Mouse (Mus musculus) liver, embryonic 11.5 days (tissue): ENCODE measurements around the gene Simc1. TPM values are rescaled to one million over a fixed set of nuclear protein-coding genes. Genes with fewer than 3 reads are reported as not detected.
A peak's percentile ranks its signal among the peaks of the same experiment; 100 is the strongest.
"Not testable (repeated sequence)": the region's sequence is repeated elsewhere in the genome, so short reads cannot be mapped to it uniquely, and the experiment has no call there.

Source experiments
- ATAC-seq: fragments of 200-750 bp; cut with Nextera tagmentation; replicated peaks from 2 replicates; pipeline ENCODE4 v1.8.0; 2017; ENCODE audit warnings: moderate number of reproducible peaks, mild to moderate bottlenecking, moderate TSS enrichment, moderate library complexity; ENCODE audit not compliant: low FRiP score
- DNase-seq: peaks from one replicate; pipeline ENCODE4 v3.0.0-alpha.2; 2017; ENCODE audit warnings: low spot score
- H3K27ac ChIP-seq: fragments of 300-500 bp; sonication (generic); 2 replicates; pipeline ENCODE4 v1.5.1; 2014; ENCODE audit warnings: mild to moderate bottlenecking, low read depth, low read length, control low read depth
- H3K27me3 ChIP-seq: fragments of 300-500 bp; sonication (generic); replicated peaks from 2 replicates; pipeline ENCODE4 v1.6.1; 2014; ENCODE audit warnings: low read length, mixed read lengths; ENCODE audit not compliant: control insufficient read depth, insufficient read depth
- H3K36me3 ChIP-seq: fragments of 300-500 bp; sonication (generic); 2 replicates; pipeline ENCODE4 v1.6.1; 2014; ENCODE audit warnings: mild to moderate bottlenecking, low read length, moderate library complexity, mixed read lengths; ENCODE audit not compliant: control insufficient read depth, insufficient read depth
- H3K4me1 ChIP-seq: fragments of 300-500 bp; sonication (generic); replicated peaks from 2 replicates; pipeline ENCODE4 v1.6.1; 2014; ENCODE audit warnings: low read length, mixed read lengths; ENCODE audit not compliant: control insufficient read depth, insufficient read depth
- H3K4me2 ChIP-seq: fragments of 300-500 bp; sonication (generic); 2 replicates; pipeline ENCODE4 v1.6.1; 2014; ENCODE audit warnings: mild to moderate bottlenecking, control low read depth, moderate library complexity
- H3K4me3 ChIP-seq: fragments of 300-500 bp; sonication (generic); 2 replicates; pipeline ENCODE4 v1.5.1; 2014; ENCODE audit warnings: low read depth, low read length, control low read depth
- H3K9ac ChIP-seq: fragments of 300-500 bp; sonication (generic); 2 replicates; pipeline ENCODE4 v1.6.1; 2014; ENCODE audit warnings: low read depth, low read length, control low read depth
- H3K9me3 ChIP-seq: fragments of 300-500 bp; sonication (generic); 2 replicates; pipeline ENCODE4 v1.6.1; 2016; ENCODE audit warnings: low read length, inconsistent platforms, mixed read lengths; ENCODE audit not compliant: control insufficient read depth
- WGBS: fragments of 180-500 bp; shearing (Covaris S2); extraction: QIAGEN DNeasy Blood & Tissue Kit; methylation state at CpG from one replicate; pipeline ENCODE4 v1.1.7; 2014; 5-methylcytosine and 5-hydroxymethylcytosine counted together
- polyA plus RNA-seq: library from polyadenylated mRNA; unstranded; fragments of >200 nt; fragmentation: Nextera tagmentation; extraction: Ambion mirVana; gene quantifications from 2 replicates; pipeline ENCODE4 v1.2.1, GENCODE M21; 2014

Gene Simc1
- polyA plus RNA-seq, 1 experiment from 2014 or later: 11.6 TPM

DNA sequence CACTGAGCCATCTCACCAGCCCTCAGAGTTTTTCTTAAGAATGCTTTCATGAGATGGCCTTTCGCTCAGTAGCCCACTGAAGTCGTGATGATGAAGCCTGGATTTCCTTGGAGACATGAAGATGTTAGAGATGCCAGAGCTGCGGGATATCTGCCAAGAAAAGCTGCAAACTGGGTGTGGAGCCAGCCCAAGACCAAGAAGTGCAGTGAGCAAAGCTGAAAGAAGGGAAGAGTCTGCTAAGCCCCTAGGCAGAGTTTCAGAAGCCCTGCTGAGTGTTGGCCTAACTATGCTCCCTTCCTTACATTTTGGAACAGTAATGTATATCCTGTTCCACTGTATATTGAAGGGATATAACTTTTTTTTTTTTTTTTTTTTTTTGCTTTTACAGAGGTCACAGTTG, 24.3 kb upstream of the Simc1 start:
- H3K4me1 ChIP-seq: no peaks in the 10 kb centered on the region
- no peaks in the 10 kb centered on the region; the same call in 1 of the 2 replicates for H3K27me3 ChIP-seq
- H3K4me2 ChIP-seq: no peak overlapping the region
- ATAC-seq (no peak), DNase-seq (no peak)
- H3K9ac ChIP-seq: no peak overlapping the region
- no peaks in the 10 kb centered on the region for H3K36me3 ChIP-seq
- 56% methylated on average over 3 of the region's 3 CpGs for whole genome bisulfite sequencing
- H3K9me3 ChIP-seq: no peaks in the 10 kb centered on the region
- no peak overlapping the region for H3K4me3 ChIP-seq
- H3K27ac ChIP-seq: no peak overlapping the region

DNA sequence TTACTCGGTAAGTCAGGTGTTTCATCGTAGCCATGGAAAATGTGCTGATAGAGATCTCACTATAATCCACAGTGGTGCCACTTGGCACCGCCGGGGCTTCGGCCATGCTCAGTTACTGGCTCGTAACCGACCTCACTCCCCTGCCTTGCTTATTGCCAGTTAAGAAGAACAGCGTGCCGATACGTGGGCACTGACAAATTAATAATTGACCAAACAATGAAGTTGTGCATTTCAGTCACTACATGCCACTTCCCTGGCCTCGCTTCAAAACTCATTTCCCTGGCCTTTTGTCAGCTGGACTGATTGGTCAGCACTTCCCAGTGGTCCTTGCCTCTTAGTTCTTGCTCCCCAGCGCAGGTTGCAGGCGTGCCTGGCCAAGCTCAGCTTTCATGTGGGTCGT, 22.1 kb upstream of the Simc1 start:
- H3K9me3 ChIP-seq: no peaks in the 10 kb centered on the region
- H3K36me3 ChIP-seq: no peaks in the 10 kb centered on the region
- ATAC-seq (no peak), DNase-seq (no peak)
- no peaks in the 10 kb centered on the region; the same call in 1 of the 2 replicates for H3K27me3 ChIP-seq
- no peaks in the 10 kb centered on the region for H3K4me1 ChIP-seq
- WGBS: 83% methylated on average over 14 of the region's 14 CpGs
- H3K9ac ChIP-seq: no peak overlapping the region
- no peak overlapping the region for H3K4me2 ChIP-seq
- H3K4me3 ChIP-seq: no peak overlapping the region
- H3K27ac ChIP-seq: no peak overlapping the region

DNA sequence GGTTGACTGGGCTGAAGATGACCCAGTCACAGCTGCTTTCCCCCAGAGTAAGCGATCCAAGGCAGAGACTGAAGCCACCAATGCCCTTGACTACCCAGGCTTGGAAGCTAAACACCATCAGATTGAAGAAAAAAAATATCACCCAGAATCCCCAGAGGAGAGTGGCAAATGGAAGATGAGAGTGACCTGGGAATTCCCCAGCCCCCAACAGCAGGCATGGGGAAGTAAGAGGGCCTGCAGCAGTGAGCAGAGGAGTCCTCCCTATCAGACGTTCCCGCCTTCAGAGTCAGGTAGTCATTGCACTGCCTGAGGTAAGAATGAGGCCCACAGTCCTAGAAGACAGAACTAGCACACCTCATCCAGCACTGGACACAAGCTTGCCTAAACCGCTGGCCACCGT, 13.2 kb upstream of the Simc1 start:
- Histone ChIP-seq H3K4me2 (no peak overlapping the region), H3K9me3 (no peaks in the 10 kb centered on the region), H3K27me3 (no peaks in the 10 kb centered on the region), H3K36me3 (no peaks in the 10 kb centered on the region), H3K9ac (no peak overlapping the region), H3K4me1 (no peaks in the 10 kb centered on the region), H3K27ac (no peak overlapping the region), H3K4me3 (no peak overlapping the region)
- ATAC-seq: no peak
- WGBS: 76% methylated on average over 5 of the region's 5 CpGs
- no peak for DNase-seq

DNA sequence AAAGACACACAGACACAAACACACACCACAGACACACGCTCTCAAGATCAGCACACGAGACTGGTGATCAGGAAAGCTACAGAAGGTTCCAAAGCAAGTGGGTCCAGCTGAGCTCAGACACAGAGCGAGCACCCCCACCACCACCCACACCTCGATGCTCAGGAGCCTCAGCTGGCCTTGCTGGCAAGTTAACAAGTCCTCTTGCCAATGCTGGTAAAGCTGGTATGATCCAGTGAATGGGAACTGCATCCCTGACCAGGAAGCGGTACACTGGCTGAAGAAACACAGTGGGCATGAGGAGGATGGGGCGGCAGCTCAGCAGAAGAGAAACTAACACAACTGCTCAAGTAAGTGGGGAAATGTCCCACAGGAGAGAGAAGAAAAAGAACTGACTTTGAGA, 12.2 kb upstream of the Simc1 start:
- no peak for ATAC-seq
- 77% methylated on average over 6 of the region's 6 CpGs for WGBS
- H3K36me3 ChIP-seq: no peaks in the 10 kb centered on the region

DNA sequence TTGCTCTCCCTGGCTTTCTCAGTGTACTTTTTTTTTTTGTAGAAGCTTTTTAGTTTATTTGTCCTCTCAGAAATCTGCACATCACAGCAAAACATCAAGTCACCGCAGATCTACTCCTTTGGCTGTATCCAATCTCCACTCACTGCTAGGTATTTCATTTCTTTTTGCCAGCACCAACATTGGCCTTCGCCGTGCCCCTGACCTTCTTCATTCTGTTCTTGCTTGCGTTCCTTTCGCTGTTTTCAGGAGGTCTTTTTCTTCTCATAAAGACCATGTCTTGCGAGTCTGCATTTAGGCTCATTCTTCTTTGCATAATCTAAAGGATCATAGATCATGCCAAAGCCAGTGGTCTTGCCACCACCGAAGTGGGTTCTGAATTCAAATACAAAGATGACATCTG, 4.0 kb upstream of the Simc1 start:
- not testable (repeated sequence) for H3K4me1 ChIP-seq, DNase-seq, H3K27ac ChIP-seq, H3K36me3 ChIP-seq, H3K9me3 ChIP-seq, H3K27me3 ChIP-seq, H3K9ac ChIP-seq, H3K4me2 ChIP-seq, H3K4me3 ChIP-seq, ATAC-seq
- 85% methylated on average over 7 of the region's 7 CpGs for WGBS

More for the DNA sequence above, 12.2 kb upstream of the Simc1 start:
- Histone ChIP-seq H3K9me3 (no peaks in the 10 kb centered on the region), H3K27ac (no peak overlapping the region), H3K27me3 (no peaks in the 10 kb centered on the region), H3K4me1 (no peaks in the 10 kb centered on the region), H3K4me3 (no peak overlapping the region), H3K4me2 (no peak overlapping the region), H3K9ac (no peak overlapping the region)
- no peak for DNase-seq

DNA sequence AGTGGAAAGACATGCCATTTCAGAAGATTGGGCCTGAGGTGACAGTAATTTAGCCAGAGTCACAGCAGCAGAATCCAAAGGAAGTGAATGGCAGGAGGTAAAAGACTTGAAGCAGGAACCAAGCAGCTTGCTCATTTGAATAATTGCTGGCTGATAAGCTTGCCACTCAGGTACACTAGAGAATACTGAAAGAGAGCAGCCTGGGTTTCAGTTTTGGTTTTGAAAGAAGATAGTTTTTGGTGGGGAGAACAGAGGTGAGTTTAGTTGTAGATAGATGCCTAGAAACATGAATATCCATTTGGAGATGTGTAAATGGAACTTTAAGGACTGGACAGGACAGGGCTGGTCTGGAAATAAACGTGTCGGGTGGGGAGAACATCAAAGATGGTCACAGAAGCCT, 2.2 kb upstream of the Simc1 start:
- H3K9ac ChIP-seq: no peak overlapping the region
- H3K4me1 ChIP-seq: peaks cover 9% of the 10 kb centered on the region
- DNase-seq: no peak
- H3K4me3 ChIP-seq: no peak overlapping the region
- no peak overlapping the region for H3K27ac ChIP-seq
- no peak overlapping the region for H3K4me2 ChIP-seq
- H3K9me3 ChIP-seq: no peaks in the 10 kb centered on the region
- 71% methylated on average over 2 of the region's 2 CpGs for WGBS
- no peaks in the 10 kb centered on the region for H3K36me3 ChIP-seq
- no peak for ATAC-seq
- no peaks in the 10 kb centered on the region; the same call in 1 of the 2 replicates for H3K27me3 ChIP-seq

DNA sequence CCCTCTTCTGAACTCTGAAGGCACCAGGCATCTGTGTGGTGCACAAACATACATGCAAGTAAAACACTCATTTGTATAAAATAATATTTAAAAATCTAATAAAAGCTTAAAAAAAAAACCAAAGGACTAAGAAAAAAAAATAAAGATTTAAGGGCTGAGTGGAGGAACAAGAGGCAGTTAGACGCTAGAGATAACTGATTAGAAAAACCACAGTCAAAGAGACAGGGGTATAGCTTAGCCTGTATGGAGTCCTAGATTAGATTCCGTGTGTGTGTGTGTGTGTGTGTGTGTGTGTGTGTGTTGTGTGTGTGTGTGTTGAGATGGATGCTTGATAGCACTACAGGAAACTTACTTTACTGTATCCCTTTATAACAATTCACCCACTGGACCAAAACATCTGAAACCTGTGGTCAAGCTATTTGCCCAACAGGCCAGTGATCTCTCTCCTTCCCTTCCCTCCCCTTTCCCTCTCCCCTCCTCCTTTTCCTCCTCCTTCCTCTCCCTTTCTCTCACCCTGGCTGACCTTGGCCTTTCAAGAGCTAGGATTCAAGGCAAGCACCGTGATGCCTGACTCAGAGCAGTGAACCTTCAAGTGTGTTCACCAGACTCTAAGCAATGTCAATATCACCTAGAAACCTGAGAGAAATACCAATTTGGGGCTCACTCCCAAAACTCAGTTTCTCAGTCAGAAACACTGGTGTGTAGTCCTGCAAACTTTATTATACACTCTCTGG, 1.5 kb upstream of the Simc1 start:
- 36% methylated on average over 3 of the region's 3 CpGs for WGBS
- H3K4me2 ChIP-seq: no peak overlapping the region
- no peaks in the 10 kb centered on the region; the same call in 1 of the 2 replicates for H3K27me3 ChIP-seq
- H3K9ac ChIP-seq: no peak overlapping the region
- H3K27ac ChIP-seq: no peak overlapping the region
- H3K36me3 ChIP-seq: no peaks in the 10 kb centered on the region
- H3K4me1 ChIP-seq: peaks cover 9% of the 10 kb centered on the region
- DNase-seq (no peak), ATAC-seq (no peak)
- H3K4me3 ChIP-seq: no peak overlapping the region
- H3K9me3 ChIP-seq: no peaks in the 10 kb centered on the region

DNA sequence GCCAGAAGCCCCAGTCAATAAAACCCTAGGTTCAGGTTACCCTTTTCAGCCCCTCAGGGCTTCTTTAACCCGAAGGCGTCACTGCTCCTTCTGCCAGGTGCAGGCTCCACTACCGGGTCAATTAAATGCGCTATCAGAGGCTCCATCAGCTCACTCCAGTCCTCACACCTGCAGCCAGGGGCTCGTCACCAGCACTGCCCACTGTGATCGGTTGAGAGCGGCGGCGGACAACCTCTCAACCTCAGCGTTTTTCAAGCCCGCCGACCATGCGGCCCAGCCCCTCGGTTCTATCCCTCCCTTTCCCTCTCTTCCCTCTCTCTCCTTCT, 338 bp upstream of the Simc1 start:
- peaks cover 9% of the 10 kb centered on the region for H3K4me1 ChIP-seq
- H3K36me3 ChIP-seq: no peaks in the 10 kb centered on the region
- H3K4me3 ChIP-seq: peak overlapping the region; percentile 78
- peak overlapping the region; percentile 88 for H3K4me2 ChIP-seq
- H3K27ac ChIP-seq: no peak overlapping the region
- WGBS: under 1% methylated on average over 14 of the region's 14 CpGs
- peak; percentile 57 for ATAC-seq
- H3K9me3 ChIP-seq: no peaks in the 10 kb centered on the region
- no peaks in the 10 kb centered on the region; the same call in 1 of the 2 replicates for H3K27me3 ChIP-seq
- peak overlapping the region; percentile 79 for H3K9ac ChIP-seq
- no peak for DNase-seq

DNA sequence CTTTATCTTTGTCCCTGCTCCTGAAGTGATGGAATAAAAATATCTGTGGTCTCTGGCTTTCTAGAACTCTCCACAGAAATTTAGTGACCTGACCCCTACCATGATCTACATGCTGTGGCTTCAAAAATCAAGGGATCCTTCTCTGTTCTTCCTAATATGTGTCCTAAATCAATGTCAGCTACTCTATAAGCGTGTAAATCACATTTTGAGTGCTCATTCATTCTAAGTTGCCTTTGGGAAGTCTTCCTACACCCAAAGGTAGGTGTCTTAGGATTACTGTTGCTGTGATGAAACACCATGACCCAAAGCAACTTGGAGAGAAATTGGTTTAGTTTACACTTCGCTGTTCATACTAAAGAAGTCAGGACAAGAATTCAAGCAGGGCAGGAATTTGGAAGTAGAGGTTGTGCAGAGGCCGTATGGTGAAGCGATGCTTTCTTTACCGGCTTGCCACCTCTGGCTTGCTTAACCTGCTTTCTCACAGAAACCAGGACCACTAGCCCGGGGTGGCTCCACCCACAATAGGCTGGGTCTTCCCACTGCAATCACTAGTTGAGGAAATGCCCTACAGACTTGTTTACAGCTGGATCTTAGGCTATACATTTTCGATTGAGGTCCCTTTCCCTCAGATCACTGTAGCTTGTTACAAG, 1.2 kb downstream of the Simc1 start:
- ATAC-seq (no peak), DNase-seq (no peak)
- H3K27ac ChIP-seq: no peak overlapping the region
- H3K9me3 ChIP-seq: no peaks in the 10 kb centered on the region
- H3K9ac ChIP-seq: peak overlapping the region; percentile 79
- WGBS: 29% methylated on average over 7 of the region's 7 CpGs
- peak overlapping the region; percentile 78 for H3K4me3 ChIP-seq
- peak overlapping the region; percentile 88 for H3K4me2 ChIP-seq
- peaks cover 9% of the 10 kb centered on the region for H3K4me1 ChIP-seq
- no peaks in the 10 kb centered on the region; the same call in 1 of the 2 replicates for H3K27me3 ChIP-seq
- H3K36me3 ChIP-seq: no peaks in the 10 kb centered on the region
